Mouse (Mus musculus) right cerebral cortex, postnatal 25 days (tissue): ENCODE measurements around the gene Stx16.

Experiments used
- DNase-seq: peaks from one replicate; pipeline ENCODE4 v3.0.0; 2022

Stx16 gene

DNA sequence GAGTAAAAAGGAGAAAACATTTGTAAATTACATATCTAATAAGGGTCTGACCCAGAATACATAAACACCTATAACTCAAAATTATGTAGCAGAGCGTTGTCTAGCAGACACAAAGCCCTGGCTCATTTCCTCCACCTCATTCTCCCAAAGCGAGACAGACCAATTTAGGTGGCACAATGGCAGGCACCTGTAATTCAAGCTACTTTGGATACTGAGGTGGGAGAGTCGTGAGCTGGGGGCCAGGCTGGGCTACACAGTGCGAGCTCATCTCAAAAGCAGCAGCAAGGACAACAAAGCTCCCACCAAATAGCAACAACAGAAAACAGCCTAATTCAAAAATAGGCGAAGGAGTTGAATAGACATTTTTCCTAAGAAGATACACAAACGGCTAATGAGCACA lies 52.8 kb downstream of the Stx16 start:
- DNase-seq: no peak

DNA sequence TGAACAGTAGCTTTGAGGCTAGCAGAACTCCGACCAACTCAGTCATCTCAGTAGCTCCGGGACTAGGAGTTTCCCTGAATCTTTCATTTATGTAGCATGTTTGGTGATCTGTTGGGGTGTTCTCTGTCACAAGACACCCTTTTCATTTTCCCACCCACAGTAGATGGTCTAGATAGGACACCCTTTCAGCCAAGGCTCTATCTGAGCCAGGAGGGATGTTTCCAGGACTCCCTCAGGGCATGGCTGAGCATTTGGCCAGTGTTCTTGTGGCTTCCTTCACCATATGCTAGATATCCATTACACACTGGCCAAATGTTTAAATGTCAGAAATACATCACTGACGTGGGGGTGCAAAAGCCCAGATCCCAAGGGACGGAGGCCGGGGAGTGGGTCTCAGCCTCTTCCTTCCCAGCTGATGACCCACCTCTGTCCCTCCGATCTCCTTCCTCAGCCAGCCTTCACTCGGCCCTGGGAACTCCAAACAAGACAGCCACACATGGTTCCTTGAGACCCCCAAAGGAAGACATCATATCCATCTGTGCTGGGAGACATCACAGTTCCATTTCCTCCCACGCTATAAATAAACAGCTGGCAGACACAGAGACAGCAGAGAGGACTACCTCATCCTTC lies 54.5 kb downstream of the Stx16 start:
- DNase-seq: no peak

DNA sequence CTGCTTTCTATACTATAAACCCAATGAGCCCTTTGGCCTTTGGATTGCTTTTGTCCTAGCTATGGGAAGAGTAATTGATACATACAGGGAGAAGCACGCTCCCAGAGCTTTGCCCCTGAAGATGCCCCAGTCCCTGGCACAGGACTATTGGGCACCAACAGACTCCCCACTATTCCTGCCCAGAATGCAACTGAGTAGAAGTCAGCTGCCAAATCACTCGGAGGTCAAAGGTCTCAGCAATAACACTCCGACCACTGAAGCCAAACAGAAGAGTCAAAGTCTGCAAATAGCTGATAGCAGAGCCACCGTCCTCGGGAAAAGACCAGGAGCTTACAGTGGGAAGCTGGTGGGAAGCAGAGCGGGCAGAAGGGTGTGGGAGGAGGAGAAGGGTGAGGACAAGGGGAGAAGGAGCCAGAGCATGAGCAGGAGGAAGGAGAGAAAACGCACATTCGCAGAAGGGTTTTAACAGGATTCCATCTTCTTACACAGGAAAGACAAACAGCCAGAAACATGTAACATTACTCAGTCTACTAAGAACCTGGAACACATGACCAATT lies 56.4 kb downstream of the Stx16 start:
- DNase-seq: no peak
